In the genomic region with DNA sequence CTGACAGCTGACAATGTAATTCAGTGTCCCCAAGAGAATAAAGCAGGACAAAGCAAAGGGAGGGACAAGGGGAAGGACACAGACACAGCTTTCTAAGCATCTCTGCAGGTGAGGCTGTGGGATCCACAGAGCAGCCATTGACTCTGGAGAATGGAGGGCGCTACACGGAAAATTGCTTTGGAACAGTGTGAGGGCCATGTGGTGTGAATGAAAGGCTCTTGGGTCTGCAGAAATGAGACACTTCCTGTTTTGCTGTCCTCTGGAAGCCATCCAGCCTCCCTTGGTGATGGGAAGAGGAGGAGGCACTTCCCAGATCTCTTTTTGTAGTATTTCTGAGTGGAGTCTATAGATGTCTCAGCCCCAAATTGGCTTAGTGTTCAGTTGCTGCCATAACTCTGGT, we compare ENCODE assay signal across 10 mouse cellular contexts. TPM values are rescaled to one million over a fixed set of nuclear protein-coding genes. Genes with fewer than 3 reads are reported as not detected.
DNase-seq lines count a peak whose midpoint lies in the region; ATAC-seq lines count a peak whose summit lies in the region.
"Had no signal": no experiment of that assay in that cellular context is flagged by ENCODE, and none has a peak within 500 bp of the region (broad histone marks: within the 10 kb centered on the region; RNA-seq: fewer than 3 reads in every experiment).

No protein-coding gene starts in this region.

- H3K4me1 ChIP-seq in intestine, embryonic 16.5 days (ENCODE audit: control insufficient read depth, insufficient read depth, low read length) = peaks cover 3% of the 10 kb centered on the region; the same call in 1 of the 2 replicates
- H3K4me1 ChIP-seq: limb, embryonic 13.5 days had no signal

- H3K9me3 ChIP-seq in intestine, embryonic 16.5 days (ENCODE audit: control insufficient read depth, low read length) = no peaks in the 10 kb centered on the region
- H3K9me3 ChIP-seq: limb, embryonic 13.5 days; neural tube, embryonic 13.5 days had no signal

- intact Hi-C loops in gastrocnemius, postnatal 14 days (cut with DNase I; ENCODE audit: low total_unique reads) = no loop called here

- H3K4me3 ChIP-seq in intestine, embryonic 16.5 days (ENCODE audit: low read length) = no peak overlapping the region
- no peak overlapping the region for H3K4me3 ChIP-seq in macrophage (ENCODE audit: inconsistent target)
- H3K4me3 ChIP-seq: limb, embryonic 13.5 days; neural tube, embryonic 13.5 days had no signal

- H3K4me2 ChIP-seq in intestine, embryonic 16.5 days (ENCODE audit: low read depth, low read length) = no peak overlapping the region
- H3K4me2 ChIP-seq: limb, embryonic 13.5 days; neural tube, embryonic 13.5 days had no signal

- H3K27ac ChIP-seq in intestine, embryonic 16.5 days (ENCODE audit: low read length) = peak overlapping the region; percentile 51
- peak overlapping the region; percentile 27 for H3K27ac ChIP-seq in macrophage
- H3K27ac ChIP-seq: limb, embryonic 13.5 days; neural tube, embryonic 13.5 days had no signal

- ATAC-seq in intestine, embryonic 16.5 days = peak; percentile 48; the same call in 1 of the 2 replicates
- ATAC-seq in megakaryocyte, adult 5-6 weeks (ENCODE audit: poor library complexity, severe bottlenecking) = no peak
- ATAC-seq in activated CD4-positive, CD25-positive, alpha-beta regulatory T cell, adult 4 months = no peak

- H3K27me3 ChIP-seq in intestine, embryonic 16.5 days (replicated peaks; ENCODE audit: control insufficient read depth, insufficient read depth, low read length) = no peaks in the 10 kb centered on the region
- H3K27me3 ChIP-seq: limb, embryonic 13.5 days; neural tube, embryonic 13.5 days had no signal

- no peaks in the 10 kb centered on the region for H3K79me2 ChIP-seq in macrophage (ENCODE audit: inconsistent target)

- DNase-seq in layer of hippocampus, adult 9-11 months = peak; percentile 21
- DNase-seq in layer of hippocampus, postnatal 36 days = no peak
- peak; percentile 38 for DNase-seq in gastrocnemius, postnatal 14 days
- DNase-seq: cerebellum, postnatal 36 days had no signal

- 57% methylated on average over 2 of the region's 2 CpGs for WGBS in intestine, embryonic 16.5 days
- 67% methylated on average over 2 of the region's 2 CpGs for WGBS in macrophage (ENCODE audit: missing documents)

- no peaks in the 10 kb centered on the region for H3K36me3 ChIP-seq in intestine, embryonic 16.5 days (ENCODE audit: control insufficient read depth, insufficient read depth, low read length)
- no peaks in the 10 kb centered on the region for H3K36me3 ChIP-seq in macrophage (ENCODE audit: inconsistent target)
- H3K36me3 ChIP-seq: limb, embryonic 13.5 days; neural tube, embryonic 13.5 days had no signal

- no peak overlapping the region for H3K9ac ChIP-seq in intestine, embryonic 16.5 days (ENCODE audit: low read depth, low read length)
- H3K9ac ChIP-seq: limb, embryonic 13.5 days; neural tube, embryonic 13.5 days had no signal

RNA-seq across cellular contexts. Expression of gene Eid1, which starts 23.3 kb away (rescaled TPM):
- 100 to 1,000 TPM; 264 to 282 TPM for total RNA-seq in layer of hippocampus, postnatal 36 days (2021)
- 10 to 100 TPM; 44.0 to 51.5 TPM for total RNA-seq in gastrocnemius, postnatal 14 days (2021)
- polyA plus RNA-seq in intestine, embryonic 16.5 days (2015; fragmentation: Nextera tagmentation; extraction: Ambion mirVana) = 72.0 and 73.2 TPM in 2 replicates
- 10 to 100 TPM in 9 of 26 experiments, 1 to 10 TPM in 14, under 1 TPM in 3; 0.56 to 45.4 (median 5.2) TPM for total RNA-seq in macrophage (2018; cell fraction: chromatin; rRNA removed)
- 10 to 100 TPM; 49.5 to 96.8 (median 79.6) TPM for total RNA-seq in macrophage (2018; cell fraction: cytosol; rRNA removed)
- 10 to 100 TPM; 10.0 to 84.7 (median 26.7) TPM for total RNA-seq in macrophage (2018; cell fraction: nucleus; rRNA removed)
- polyA plus RNA-seq in macrophage (2018) = 98.4 to 218 TPM (median 159 TPM) in 3 replicates
- total RNA-seq in megakaryocyte, adult 5-6 weeks (2015) = 66.2 and 78.6 TPM in 2 replicates
- total RNA-seq in megakaryocyte, adult 5-6 weeks (2017) = 112 and 121 TPM in 2 replicates
- polyA plus RNA-seq in activated CD4-positive, CD25-positive, alpha-beta regulatory T cell, adult 4 months (2017; shearing (Covaris generic)) = 1 to 10 TPM; 6.4 to 9.9 TPM

RNA-seq across cellular contexts. Expression of gene Shc4, which starts 27.7 kb away (rescaled TPM):
- 1 to 10 TPM; 4.9 to 5.3 TPM for total RNA-seq in layer of hippocampus, postnatal 36 days (2021)
- total RNA-seq in gastrocnemius, postnatal 14 days (2021) = 1 to 10 TPM; 1.5 to 4.4 TPM
- 1.7 and 1.8 TPM in 2 replicates for polyA plus RNA-seq in intestine, embryonic 16.5 days (2015; fragmentation: Nextera tagmentation; extraction: Ambion mirVana)
- total RNA-seq in macrophage (2018; cell fraction: chromatin; rRNA removed) = 1 to 10 TPM in 2 of 26 experiments, under 1 TPM in 16, not detected in 8; 0.16 to 1.1 (median 0.58) TPM
- 1 to 10 TPM in 7 of 26 experiments, under 1 TPM in 19; 0.33 to 1.4 (median 0.76) TPM for total RNA-seq in macrophage (2018; cell fraction: cytosol; rRNA removed)
- 1 to 10 TPM in 5 of 26 experiments, under 1 TPM in 18, not detected in 3; 0.14 to 2.3 (median 0.52) TPM for total RNA-seq in macrophage (2018; cell fraction: nucleus; rRNA removed)
- 0.69 to 3.0 TPM (median 0.99 TPM) in 3 replicates for polyA plus RNA-seq in macrophage (2018)
- 0.13 and 0.46 TPM in 2 replicates for total RNA-seq in megakaryocyte, adult 5-6 weeks (2015)
- 0.07 and 0.16 TPM in 2 replicates for total RNA-seq in megakaryocyte, adult 5-6 weeks (2017)
- polyA plus RNA-seq in activated CD4-positive, CD25-positive, alpha-beta regulatory T cell, adult 4 months (2017; shearing (Covaris generic)) = under 1 TPM; 0.17 to 0.50 TPM

Comparison
In these comparisons a context has a peak if more than half of its experiments do, and no peak if none do; other contexts are left out.
1. DNase-seq: peak in layer of hippocampus, adult 9-11 months (single experiment) and gastrocnemius, postnatal 14 days (single experiment); none in layer of hippocampus, postnatal 36 days (0 of 2).